In genomic region chr10:74387538-74388499, GRCm38 (mm10) we compare ENCODE assay signal across 17 mouse cellular contexts.
DNase-seq lines count a peak whose midpoint lies in the region; ATAC-seq lines count a peak whose summit lies in the region.
"Had no signal": no experiment of that assay in that cellular context is flagged by ENCODE, and none has a peak within 500 bp of the region (broad histone marks: within the 10 kb centered on the region; RNA-seq: fewer than 3 reads in every experiment).

No protein-coding gene starts in this region.

- no peak for DNase-seq in embryonic facial prominence, embryonic 10.5 days (ENCODE audit: low spot score)
- DNase-seq in midbrain, embryonic 14.5 days: peak; percentile 24
- no peak for DNase-seq in midbrain, embryonic 11.5 days (ENCODE audit: low spot score, missing footprints)
- DNase-seq in forebrain, embryonic 14.5 days (ENCODE audit: low spot score): peak; percentile 75
- DNase-seq: cerebellum, adult 2 months; heart, postnatal 14 days; lung, postnatal 36 days; right cerebral cortex, adult 18-20 months; thymus, postnatal 25 days had no signal

- H3K9ac ChIP-seq in embryonic facial prominence, embryonic 12.5 days: no peak overlapping the region
- no peak overlapping the region for H3K9ac ChIP-seq in midbrain, embryonic 14.5 days (replicated peaks; ENCODE audit: low read length)
- no peak overlapping the region for H3K9ac ChIP-seq in midbrain, embryonic 11.5 days (ENCODE audit: low read length)
- H3K9ac ChIP-seq in forebrain, embryonic 14.5 days (ENCODE audit: low read length): no peak overlapping the region
- no peak overlapping the region for H3K9ac ChIP-seq in neural tube, embryonic 12.5 days
- H3K9ac ChIP-seq: liver, embryonic 15.5 days had no signal

- no peak overlapping the region for H3K4me2 ChIP-seq in embryonic facial prominence, embryonic 12.5 days (replicated peaks)
- no peak overlapping the region for H3K4me2 ChIP-seq in midbrain, embryonic 14.5 days (ENCODE audit: low read length)
- H3K4me2 ChIP-seq in midbrain, embryonic 11.5 days: no peak overlapping the region
- H3K4me2 ChIP-seq in forebrain, embryonic 14.5 days (ENCODE audit: low read length): no peak overlapping the region
- no peak overlapping the region for H3K4me2 ChIP-seq in neural tube, embryonic 12.5 days (replicated peaks)
- H3K4me2 ChIP-seq: liver, embryonic 15.5 days had no signal

- no peak overlapping the region for H3K4me3 ChIP-seq in embryonic facial prominence, embryonic 12.5 days
- no peak overlapping the region for H3K4me3 ChIP-seq in embryonic facial prominence, embryonic 10.5 days
- H3K4me3 ChIP-seq in midbrain, embryonic 14.5 days (replicated peaks; ENCODE audit: low read depth, low read length): no peak overlapping the region
- no peak overlapping the region for H3K4me3 ChIP-seq in midbrain, embryonic 11.5 days (ENCODE audit: low read depth, low read length)
- no peak overlapping the region for H3K4me3 ChIP-seq in forebrain, embryonic 14.5 days (ENCODE audit: low read depth, low read length)
- no peak overlapping the region for H3K4me3 ChIP-seq in neural tube, embryonic 12.5 days
- H3K4me3 ChIP-seq: liver, embryonic 15.5 days; myocyte had no signal

- no peaks in the 10 kb centered on the region for H3K27me3 ChIP-seq in embryonic facial prominence, embryonic 12.5 days
- no peaks in the 10 kb centered on the region for H3K27me3 ChIP-seq in embryonic facial prominence, embryonic 10.5 days (replicated peaks; ENCODE audit: low read depth, poor library complexity, severe bottlenecking)
- H3K27me3 ChIP-seq in midbrain, embryonic 14.5 days (ENCODE audit: control insufficient read depth, insufficient read depth, low read length): no peaks in the 10 kb centered on the region
- no peaks in the 10 kb centered on the region for H3K27me3 ChIP-seq in midbrain, embryonic 11.5 days (ENCODE audit: control insufficient read depth, insufficient read depth, low read length)
- no peaks in the 10 kb centered on the region for H3K27me3 ChIP-seq in forebrain, embryonic 14.5 days (replicated peaks; ENCODE audit: control insufficient read depth, insufficient read depth, low read length)
- no peaks in the 10 kb centered on the region for H3K27me3 ChIP-seq in neural tube, embryonic 12.5 days (replicated peaks)
- H3K27me3 ChIP-seq: liver, embryonic 15.5 days had no signal

- no peak overlapping the region for H3K27ac ChIP-seq in embryonic facial prominence, embryonic 12.5 days
- H3K27ac ChIP-seq in embryonic facial prominence, embryonic 10.5 days (replicated peaks): no peak overlapping the region
- H3K27ac ChIP-seq in midbrain, embryonic 14.5 days (replicated peaks; ENCODE audit: low read depth, low read length): no peak overlapping the region
- H3K27ac ChIP-seq in midbrain, embryonic 11.5 days (ENCODE audit: low read depth, low read length): no peak overlapping the region
- no peak overlapping the region for H3K27ac ChIP-seq in forebrain, embryonic 14.5 days (ENCODE audit: low read depth, low read length)
- H3K27ac ChIP-seq in neural tube, embryonic 12.5 days: no peak overlapping the region
- H3K27ac ChIP-seq: liver, embryonic 15.5 days had no signal

- no peaks in the 10 kb centered on the region for H3K4me1 ChIP-seq in embryonic facial prominence, embryonic 12.5 days
- no peaks in the 10 kb centered on the region for H3K4me1 ChIP-seq in embryonic facial prominence, embryonic 10.5 days
- no peaks in the 10 kb centered on the region for H3K4me1 ChIP-seq in midbrain, embryonic 14.5 days (ENCODE audit: control insufficient read depth, insufficient read depth, low read length)
- no peaks in the 10 kb centered on the region for H3K4me1 ChIP-seq in midbrain, embryonic 11.5 days (ENCODE audit: control insufficient read depth, insufficient read depth, low read length)
- no peaks in the 10 kb centered on the region for H3K4me1 ChIP-seq in forebrain, embryonic 14.5 days (ENCODE audit: control insufficient read depth, insufficient read depth, low read length)
- H3K4me1 ChIP-seq in neural tube, embryonic 12.5 days: no peaks in the 10 kb centered on the region
- H3K4me1 ChIP-seq: liver, embryonic 15.5 days had no signal

- no peaks in the 10 kb centered on the region for H3K9me3 ChIP-seq in embryonic facial prominence, embryonic 12.5 days
- H3K9me3 ChIP-seq in embryonic facial prominence, embryonic 10.5 days: no peaks in the 10 kb centered on the region
- no peaks in the 10 kb centered on the region for H3K9me3 ChIP-seq in midbrain, embryonic 14.5 days (ENCODE audit: control insufficient read depth, low read length)
- no peaks in the 10 kb centered on the region for H3K9me3 ChIP-seq in midbrain, embryonic 11.5 days (ENCODE audit: control insufficient read depth, low read length)
- H3K9me3 ChIP-seq in forebrain, embryonic 14.5 days (replicated peaks; ENCODE audit: control insufficient read depth, low read length): no peaks in the 10 kb centered on the region
- no peaks in the 10 kb centered on the region for H3K9me3 ChIP-seq in neural tube, embryonic 12.5 days
- H3K9me3 ChIP-seq: liver, embryonic 15.5 days had no signal

- 0 out of 2 replicates have a peak, but pooled peaks have one; percentile 67 for ATAC-seq in embryonic facial prominence, embryonic 12.5 days (ENCODE audit: insufficient number of reproducible peaks, insufficient read depth, low FRiP score, low TSS enrichment)
- ATAC-seq in midbrain, embryonic 14.5 days (ENCODE audit: low FRiP score, low TSS enrichment): peak; percentile 40; the same call in 1 of the 2 replicates
- ATAC-seq in midbrain, embryonic 11.5 days (ENCODE audit: low FRiP score): no peak; the same call in 1 of the 2 replicates
- peak; percentile 93 for ATAC-seq in forebrain, embryonic 14.5 days
- peak; percentile 86 for ATAC-seq in neural tube, embryonic 12.5 days (ENCODE audit: low FRiP score, low read depth)
- ATAC-seq in megakaryocyte, adult 5-6 weeks (ENCODE audit: poor library complexity, severe bottlenecking): no peak
- ATAC-seq in CD4-positive, CD25-positive, alpha-beta regulatory T cell, adult 4 months: no peak
- ATAC-seq: intestine, postnatal 0 days had no signal

- no peaks in the 10 kb centered on the region for H3K36me3 ChIP-seq in embryonic facial prominence, embryonic 12.5 days
- no peaks in the 10 kb centered on the region for H3K36me3 ChIP-seq in embryonic facial prominence, embryonic 10.5 days (replicated peaks)
- no peaks in the 10 kb centered on the region for H3K36me3 ChIP-seq in midbrain, embryonic 14.5 days (ENCODE audit: control insufficient read depth, insufficient read depth, low read length)
- no peaks in the 10 kb centered on the region for H3K36me3 ChIP-seq in midbrain, embryonic 11.5 days (ENCODE audit: control insufficient read depth, insufficient read depth, low read length)
- no peaks in the 10 kb centered on the region for H3K36me3 ChIP-seq in forebrain, embryonic 14.5 days (ENCODE audit: control insufficient read depth, insufficient read depth, low read length)
- no peaks in the 10 kb centered on the region for H3K36me3 ChIP-seq in neural tube, embryonic 12.5 days
- H3K36me3 ChIP-seq: G1E; liver, embryonic 15.5 days had no signal

- 62% methylated on average over 10 of the region's 10 CpGs for WGBS in embryonic facial prominence, embryonic 12.5 days
- 79% methylated on average over 10 of the region's 10 CpGs for WGBS in embryonic facial prominence, embryonic 10.5 days
- 70% methylated on average over 10 of the region's 10 CpGs for WGBS in midbrain, embryonic 14.5 days
- WGBS in midbrain, embryonic 11.5 days: 89% methylated on average over 10 of the region's 10 CpGs
- WGBS in forebrain, embryonic 14.5 days: 43% methylated on average over 10 of the region's 10 CpGs
- WGBS in neural tube, embryonic 12.5 days: 64% methylated on average over 10 of the region's 10 CpGs

Comparison
In these comparisons a context has a peak if more than half of its experiments do, and no peak if none do; other contexts are left out.
1. ATAC-seq: peak in embryonic facial prominence, embryonic 12.5 days (single experiment), midbrain, embryonic 14.5 days (single experiment), forebrain, embryonic 14.5 days (single experiment) and neural tube, embryonic 12.5 days (single experiment); none in midbrain, embryonic 11.5 days (single experiment), megakaryocyte, adult 5-6 weeks (single experiment) and CD4-positive, CD25-positive, alpha-beta regulatory T cell, adult 4 months (single experiment).
2. DNase-seq: peak in midbrain, embryonic 14.5 days (single experiment) and forebrain, embryonic 14.5 days (single experiment); none in embryonic facial prominence, embryonic 10.5 days (single experiment) and midbrain, embryonic 11.5 days (single experiment).